Mouse (Mus musculus) forebrain, embryonic 10.5 days (tissue): ENCODE data around the gene Dnase1l3. TPM values are rescaled to one million over a fixed set of nuclear protein-coding genes. Genes with fewer than 3 reads are reported as not detected.
"Not testable (repeated sequence)": the region's sequence is repeated elsewhere in the genome, so short reads cannot be mapped to it uniquely, and the experiment has no call there.

Experiments
- DNase-seq: peaks from one replicate; pipeline ENCODE4 v3.0.0-alpha.2; 2017; ENCODE audit warnings: low spot score; ENCODE audit errors: extremely low spot score
- H3K27ac ChIP-seq: fragments of 300-500 bp; sonication (generic); 2 replicates; pipeline ENCODE4 v1.5.1; 2016; ENCODE audit warnings: mild to moderate bottlenecking
- H3K27me3 ChIP-seq: fragments of 300-500 bp; sonication (generic); 2 replicates; pipeline ENCODE4 v1.6.1; 2016; ENCODE audit warnings: mild to moderate bottlenecking; ENCODE audit not compliant: poor library complexity, severe bottlenecking
- H3K36me3 ChIP-seq: fragments of 300-500 bp; sonication (generic); replicated peaks from 2 replicates; pipeline ENCODE4 v1.6.1; 2016; ENCODE audit warnings: mild to moderate bottlenecking, moderate library complexity
- H3K4me1 ChIP-seq: fragments of 300-500 bp; sonication (generic); 2 replicates; pipeline ENCODE4 v1.6.1; 2016
- H3K4me3 ChIP-seq: fragments of 300-500 bp; sonication (generic); 2 replicates; pipeline ENCODE4 v1.5.1; 2016; ENCODE audit warnings: mild to moderate bottlenecking, moderate library complexity
- H3K9me3 ChIP-seq: fragments of 300-500 bp; sonication (generic); 2 replicates; pipeline ENCODE4 v1.6.1; 2016; ENCODE audit warnings: mild to moderate bottlenecking, moderate library complexity
- WGBS: fragments of 180-500 bp; shearing (Covaris S2); methylation state at CpG from one replicate; pipeline ENCODE4 v1.1.7; 2016; 5-methylcytosine and 5-hydroxymethylcytosine counted together
- polyA plus RNA-seq: library from polyadenylated mRNA; unstranded; fragments of >200 nt; fragmentation: Nextera tagmentation; extraction: Ambion mirVana; gene quantifications from 2 replicates; pipeline ENCODE4 v1.2.1, GENCODE M21; 2016

The Dnase1l3 gene
- polyA plus RNA-seq, 1 experiment from 2014 or later: not detected

GRCm38 (mm10) chr14:8007486-8007885 lies 13.1 kb upstream of the Dnase1l3 start:
- Histone ChIP-seq H3K27ac (no peak overlapping the region), H3K4me3 (no peak overlapping the region), H3K4me1 (peaks cover 19% of the 10 kb centered on the region), H3K27me3 (peaks cover 14% of the 10 kb centered on the region), H3K9me3 (no peaks in the 10 kb centered on the region), H3K36me3 (no peaks in the 10 kb centered on the region)
- 80% methylated on average over 2 of the region's 2 CpGs for WGBS
- DNase-seq: no peak

GRCm38 (mm10) chr14:8007084-8007483 lies 12.7 kb upstream of the Dnase1l3 start:
- H3K27me3 ChIP-seq: peaks cover 18% of the 10 kb centered on the region
- no peak overlapping the region for H3K27ac ChIP-seq
- DNase-seq: no peak
- H3K9me3 ChIP-seq: no peaks in the 10 kb centered on the region
- no peaks in the 10 kb centered on the region for H3K36me3 ChIP-seq
- no peak overlapping the region for H3K4me3 ChIP-seq
- peaks cover 22% of the 10 kb centered on the region for H3K4me1 ChIP-seq

- H3K4me1 ChIP-seq: peaks cover 27% of the 10 kb centered on the region
Measured at GRCm38 (mm10) chr14:8006061-8006460, 11.7 kb upstream of the Dnase1l3 start.

GRCm38 (mm10) chr14:8003727-8004670 lies 9.6 kb upstream of the Dnase1l3 start:
- WGBS: 53% methylated on average over 18 of the region's 18 CpGs
- no peaks in the 10 kb centered on the region for H3K36me3 ChIP-seq
- H3K27me3 ChIP-seq: peaks cover 48% of the 10 kb centered on the region
- no peak for DNase-seq
- H3K4me1 ChIP-seq: peaks cover 29% of the 10 kb centered on the region
- peak overlapping the region; percentile 67 for H3K4me3 ChIP-seq
- no peaks in the 10 kb centered on the region for H3K9me3 ChIP-seq
- peak overlapping the region; percentile 84 for H3K27ac ChIP-seq

More at GRCm38 (mm10) chr14:8006061-8006460, 11.7 kb upstream of the Dnase1l3 start:
- peaks cover 28% of the 10 kb centered on the region for H3K27me3 ChIP-seq
- H3K9me3 ChIP-seq, H3K4me3 ChIP-seq, DNase-seq, H3K36me3 ChIP-seq, H3K27ac ChIP-seq: not testable (repeated sequence)
- WGBS: 69% methylated on average over 3 of the region's 3 CpGs

GRCm38 (mm10) chr14:8003093-8003670 lies 8.8 kb upstream of the Dnase1l3 start:
- Histone ChIP-seq H3K36me3 (no peaks in the 10 kb centered on the region), H3K9me3 (no peaks in the 10 kb centered on the region), H3K4me3 (peak overlapping the region; percentile 67), H3K27me3 (peaks cover 53% of the 10 kb centered on the region), H3K27ac (peak overlapping the region; percentile 84), H3K4me1 (peaks cover 29% of the 10 kb centered on the region)
- no peak for DNase-seq
- WGBS: 2% methylated on average over 23 of the region's 23 CpGs

GRCm38 (mm10) chr14:8002432-8003092 lies 8.2 kb upstream of the Dnase1l3 start, which contains the start of gene Abhd6:
TSS of gene Abhd6 (plus strand) at chr14:8002902.
- Histone ChIP-seq H3K27me3 (peaks cover 53% of the 10 kb centered on the region), H3K9me3 (no peaks in the 10 kb centered on the region), H3K4me1 (peaks cover 29% of the 10 kb centered on the region), H3K27ac (peak within 1 kb of the TSS; percentile 84), H3K36me3 (no peaks in the 10 kb centered on the region), H3K4me3 (peak within 1 kb of the TSS; percentile 67)
- DNase-seq: peak; percentile 87
- 2% methylated on average over 38 of the region's 38 CpGs for WGBS

GRCm38 (mm10) chr14:8000831-8001685 lies 6.7 kb upstream of the Dnase1l3 start:
- 28% methylated on average over 17 of the region's 17 CpGs for whole genome bisulfite sequencing
- peaks cover 53% of the 10 kb centered on the region for H3K27me3 ChIP-seq

GRCm38 (mm10) chr14:8000247-8000646 lies 5.9 kb upstream of the Dnase1l3 start:
- no peaks in the 10 kb centered on the region for H3K36me3 ChIP-seq
- no peaks in the 10 kb centered on the region for H3K9me3 ChIP-seq
- no peak for DNase-seq
- peaks cover 53% of the 10 kb centered on the region for H3K27me3 ChIP-seq
- peaks cover 33% of the 10 kb centered on the region for H3K4me1 ChIP-seq
- no peak overlapping the region for H3K27ac ChIP-seq
- no peak overlapping the region for H3K4me3 ChIP-seq
- 87% methylated on average over 5 of the region's 5 CpGs for WGBS

More at GRCm38 (mm10) chr14:8000831-8001685, 6.7 kb upstream of the Dnase1l3 start:
- Histone ChIP-seq H3K9me3 (no peaks in the 10 kb centered on the region), H3K4me1 (peaks cover 33% of the 10 kb centered on the region), H3K27ac (no peak overlapping the region), H3K4me3 (no peak overlapping the region), H3K36me3 (no peaks in the 10 kb centered on the region)
- no peak for DNase-seq

GRCm38 (mm10) chr14:7999435-7999834 lies 5.1 kb upstream of the Dnase1l3 start:
- Histone ChIP-seq H3K4me3 (no peak overlapping the region), H3K4me1 (peaks cover 33% of the 10 kb centered on the region), H3K9me3 (no peaks in the 10 kb centered on the region), H3K27me3 (peaks cover 53% of the 10 kb centered on the region), H3K36me3 (no peaks in the 10 kb centered on the region), H3K27ac (no peak overlapping the region)
- no peak for DNase-seq
- 85% methylated on average over 5 of the region's 5 CpGs for WGBS

GRCm38 (mm10) chr14:7999030-7999429 lies 4.7 kb upstream of the Dnase1l3 start:
- DNase-seq: no peak
- Histone ChIP-seq H3K4me1 (peaks cover 29% of the 10 kb centered on the region), H3K36me3 (no peaks in the 10 kb centered on the region), H3K9me3 (no peaks in the 10 kb centered on the region), H3K4me3 (no peak overlapping the region), H3K27ac (no peak overlapping the region), H3K27me3 (peaks cover 49% of the 10 kb centered on the region)
- WGBS: 83% methylated on average over 3 of the region's 3 CpGs

- peak overlapping the region; percentile 72; the same call in 1 of the 2 replicates for H3K27ac ChIP-seq
- WGBS: 3% methylated on average over 15 of the region's 15 CpGs
Measured at GRCm38 (mm10) chr14:7997255-7997696, 2.9 kb upstream of the Dnase1l3 start.

GRCm38 (mm10) chr14:7992158-7992557 lies 2.2 kb downstream of the Dnase1l3 start:
- WGBS: 82% methylated on average over 6 of the region's 6 CpGs
- DNase-seq: no peak

More at GRCm38 (mm10) chr14:7997255-7997696, 2.9 kb upstream of the Dnase1l3 start:
- H3K9me3 ChIP-seq: no peaks in the 10 kb centered on the region
- H3K27me3 ChIP-seq: peaks cover 38% of the 10 kb centered on the region
- peak; percentile 88 for DNase-seq
- H3K4me3 ChIP-seq: peak overlapping the region; percentile 42
- peaks cover 12% of the 10 kb centered on the region for H3K4me1 ChIP-seq
- H3K36me3 ChIP-seq: no peaks in the 10 kb centered on the region

More at GRCm38 (mm10) chr14:7992158-7992557, 2.2 kb downstream of the Dnase1l3 start:
- no peak overlapping the region for H3K4me3 ChIP-seq
- no peaks in the 10 kb centered on the region for H3K9me3 ChIP-seq
- H3K27me3 ChIP-seq: no peaks in the 10 kb centered on the region
- H3K36me3 ChIP-seq: no peaks in the 10 kb centered on the region
- H3K27ac ChIP-seq: no peak overlapping the region
- peaks cover 9% of the 10 kb centered on the region for H3K4me1 ChIP-seq
